Mouse (Mus musculus): ENCODE data around the gene Dok5.

Dok5 gene

DNA sequence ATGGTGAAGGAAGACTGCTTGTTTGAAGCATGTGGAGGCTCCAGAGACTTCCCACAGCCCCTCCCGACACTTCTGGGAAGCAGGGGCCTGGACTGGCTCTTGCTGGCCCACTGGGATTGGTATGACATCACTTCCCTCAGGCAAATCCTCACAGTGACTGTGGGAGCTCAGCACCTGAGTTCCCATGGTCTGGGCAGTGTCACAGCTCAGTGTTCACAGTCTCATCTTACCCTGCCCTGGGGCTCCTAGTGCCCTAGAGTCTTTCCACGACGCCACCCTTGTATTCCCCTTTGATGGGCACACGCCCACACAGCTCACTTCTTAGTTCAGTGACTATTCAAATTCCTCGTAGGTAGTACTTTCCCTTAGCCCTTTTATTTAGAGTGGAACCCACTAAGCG, 71.4 kb downstream of the Dok5 start:
- no peak for DNase-seq

DNA sequence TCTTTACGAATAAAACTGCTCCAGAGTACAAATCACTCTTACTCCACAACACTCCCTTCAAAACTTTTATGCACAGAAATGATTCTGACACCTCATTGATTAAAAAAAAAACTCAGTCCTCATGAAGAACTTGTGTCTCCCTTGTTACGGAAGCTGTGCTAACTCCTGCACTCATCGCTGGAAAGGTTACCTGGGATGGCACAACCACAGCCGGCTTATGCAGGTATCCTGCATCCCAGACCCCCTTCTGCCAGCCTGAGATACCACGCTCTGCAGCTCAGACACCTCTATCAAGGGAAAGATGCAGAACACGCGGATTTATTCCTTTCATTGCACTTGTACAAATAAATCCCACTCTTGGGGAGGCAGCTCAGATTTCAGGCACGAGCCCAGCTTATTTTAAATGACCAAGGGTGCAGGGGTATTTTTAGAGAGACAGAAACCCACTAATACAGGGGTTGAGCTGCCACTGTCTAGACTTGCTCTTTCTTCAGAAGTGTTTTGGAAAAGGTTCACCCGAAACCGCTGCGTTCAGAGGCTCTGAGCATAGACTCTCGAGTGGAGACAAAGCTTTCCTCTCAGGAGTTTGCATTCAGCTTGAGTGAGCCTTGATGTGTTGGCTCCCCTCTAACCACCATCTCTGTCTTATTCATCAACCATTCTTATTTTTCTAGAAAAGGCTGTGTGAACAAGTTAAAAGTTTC, 76.1 kb downstream of the Dok5 start:
- no peak for DNase-seq

DNA sequence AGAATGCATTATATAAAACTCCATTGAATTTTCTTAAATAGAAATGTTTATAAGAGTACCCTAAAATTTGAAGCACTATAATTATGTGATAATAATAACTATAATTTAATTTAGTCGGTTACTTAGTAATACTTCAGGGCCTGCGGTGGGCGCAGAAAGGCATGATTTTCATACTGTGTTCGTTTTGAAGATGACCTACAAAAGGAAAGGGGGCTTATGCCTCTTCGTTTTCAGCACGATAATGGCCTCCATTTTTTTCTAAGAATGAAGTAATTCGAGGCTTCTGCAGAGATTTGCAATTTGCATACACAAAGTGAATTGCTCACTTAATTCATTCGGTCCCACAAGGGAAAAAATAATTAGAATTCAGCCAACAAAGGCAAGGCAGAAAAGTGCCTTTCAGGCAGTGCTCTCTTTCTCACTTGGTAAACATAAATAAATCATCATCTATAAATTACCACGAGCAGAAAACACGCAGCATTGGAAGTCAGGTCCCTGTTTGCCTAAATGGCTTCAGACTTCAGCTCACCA, 76.7 kb downstream of the Dok5 start:
- no peak for DNase-seq

DNA sequence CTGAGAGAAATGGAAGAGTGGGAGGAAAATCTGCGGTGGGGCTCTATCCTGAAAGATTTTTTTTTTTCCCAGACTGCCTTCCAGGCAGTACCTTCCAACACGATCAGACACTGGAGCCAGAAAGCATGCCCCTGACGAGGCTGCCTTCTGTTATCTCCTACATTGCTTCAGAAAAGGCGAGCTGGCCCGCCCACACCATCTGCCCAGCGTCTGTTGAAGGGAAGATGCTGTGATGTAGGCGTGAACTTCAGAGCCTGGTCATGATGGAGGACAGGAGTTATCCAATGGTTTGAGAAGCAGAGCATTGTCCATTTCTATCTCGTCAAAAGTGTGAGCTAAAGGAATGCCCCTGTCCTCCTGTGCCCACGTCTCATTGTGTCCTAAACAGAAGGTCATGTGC, 79.7 kb downstream of the Dok5 start:
- no peak for DNase-seq

DNA sequence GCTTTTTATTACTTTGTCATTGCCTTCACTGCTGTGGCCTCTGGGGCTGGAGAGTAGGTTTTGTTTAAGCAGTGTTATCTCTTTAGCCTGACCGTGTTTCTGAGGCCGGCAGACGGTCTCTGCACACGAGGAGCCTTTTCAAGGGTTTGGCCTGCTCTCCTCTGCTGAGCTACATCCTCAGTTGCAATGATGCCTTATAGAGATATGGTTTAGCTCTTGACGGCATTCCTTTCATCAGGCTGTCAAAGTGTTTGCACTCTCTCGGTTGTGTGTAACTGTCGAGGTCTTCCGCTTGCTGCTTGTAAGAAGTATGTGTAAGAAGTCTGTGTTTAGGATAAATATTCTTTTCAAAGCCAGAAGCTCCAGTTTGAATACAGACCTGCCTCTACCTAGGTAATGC, 84.7 kb downstream of the Dok5 start:
- no peak for DNase-seq

DNA sequence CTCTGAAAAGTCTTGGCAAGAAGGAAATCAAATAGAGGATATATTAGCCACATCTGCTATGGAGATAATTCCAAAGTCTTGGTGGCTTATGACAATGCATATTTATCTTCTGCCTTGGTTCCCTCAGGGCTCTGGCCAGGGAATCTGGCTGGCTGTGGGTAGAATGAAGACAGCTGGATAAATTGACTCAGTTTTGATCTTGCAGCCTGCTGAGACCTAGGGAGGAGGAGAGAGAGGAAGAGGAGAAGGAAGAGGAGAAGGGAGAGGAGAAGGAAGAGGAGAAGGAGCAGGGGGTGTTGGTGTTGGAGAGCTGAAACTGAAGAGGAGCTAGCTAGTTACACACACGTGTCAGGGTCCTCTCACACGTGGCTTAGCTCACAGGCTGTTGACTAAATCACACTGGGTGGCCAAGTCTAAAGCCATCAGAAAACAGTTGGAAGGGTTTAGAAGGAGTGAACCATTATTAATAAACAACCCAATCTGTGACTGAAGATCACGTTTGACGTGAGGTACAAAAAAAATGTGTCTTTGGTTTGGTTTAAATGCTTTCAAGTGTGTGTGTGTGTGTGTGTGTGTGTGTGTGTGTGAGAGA, 85.6 kb downstream of the Dok5 start:
- DNase-seq = no peak

DNA sequence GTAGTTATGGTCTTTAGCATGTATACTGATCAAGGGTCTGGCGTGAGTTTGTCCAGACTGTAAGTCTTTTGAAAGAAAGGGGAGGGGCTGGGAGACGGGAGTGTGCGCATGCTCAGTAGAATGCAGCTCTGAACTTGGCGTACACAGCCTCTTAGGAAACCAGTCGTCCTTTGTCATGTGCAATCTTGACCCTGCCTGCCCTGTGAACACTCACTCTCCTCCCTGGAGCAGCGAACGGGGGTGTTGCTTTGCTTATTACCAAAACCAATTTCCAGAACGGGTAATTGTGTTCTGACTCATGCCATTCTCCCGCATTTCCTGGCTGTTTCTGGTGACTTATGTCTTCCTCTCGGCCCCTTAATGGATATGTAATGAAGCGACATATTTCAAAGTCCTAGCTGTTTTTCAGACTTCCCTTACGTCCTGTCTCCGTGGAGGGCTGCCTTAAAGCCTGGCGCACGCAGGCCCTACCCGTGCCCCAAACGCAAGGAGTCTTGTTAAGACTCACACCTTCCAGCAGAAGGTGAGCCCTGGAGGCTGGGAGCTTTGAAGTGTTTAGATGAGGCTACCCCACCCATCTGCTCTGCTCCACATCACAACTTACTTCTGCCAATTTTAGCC, 95.3 kb downstream of the Dok5 start:
- DNase-seq = peak; percentile 66 to 79

DNA sequence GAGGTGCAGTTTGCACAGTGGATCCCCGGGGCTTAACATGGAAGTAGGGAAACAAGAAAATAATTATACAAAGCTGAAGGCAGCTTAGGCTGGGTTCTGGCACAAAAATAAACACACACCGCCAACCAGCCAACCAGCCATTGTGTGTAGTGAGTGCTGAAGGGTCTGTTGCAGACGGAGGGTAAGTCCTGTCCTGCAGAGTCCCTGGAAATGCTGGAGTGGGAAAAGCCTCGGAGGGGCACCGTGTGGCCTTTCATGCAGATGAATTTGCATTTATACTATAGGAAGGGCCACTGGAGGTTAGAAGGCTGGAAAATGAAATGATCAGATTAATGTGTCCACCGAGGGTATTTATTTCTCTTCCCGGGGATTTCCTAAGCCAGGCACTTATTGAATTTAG, 97.2 kb downstream of the Dok5 start:
- DNase-seq = no peak

DNA sequence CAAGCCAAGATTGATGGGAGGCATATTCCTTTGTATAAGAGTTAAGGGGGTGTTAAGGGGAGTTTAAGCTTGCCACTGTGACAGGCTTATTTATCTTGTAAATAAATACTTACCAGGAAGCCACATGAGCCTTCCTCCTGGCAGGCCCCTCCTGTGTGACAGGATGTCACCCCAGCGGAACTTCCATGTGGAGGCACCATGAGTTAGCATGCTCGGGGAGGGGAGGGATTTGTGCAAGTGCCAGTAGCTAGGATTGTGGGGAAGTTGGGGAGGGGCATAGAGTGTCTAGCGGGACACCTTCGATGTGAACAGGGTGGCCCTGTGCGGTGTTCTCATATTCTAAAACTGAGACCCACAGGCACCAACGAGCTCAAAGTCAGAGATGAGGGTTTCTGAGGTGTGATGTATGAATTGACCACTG, 97.6 kb downstream of the Dok5 start:
- peak; percentile 34 to 51 for DNase-seq

DNA sequence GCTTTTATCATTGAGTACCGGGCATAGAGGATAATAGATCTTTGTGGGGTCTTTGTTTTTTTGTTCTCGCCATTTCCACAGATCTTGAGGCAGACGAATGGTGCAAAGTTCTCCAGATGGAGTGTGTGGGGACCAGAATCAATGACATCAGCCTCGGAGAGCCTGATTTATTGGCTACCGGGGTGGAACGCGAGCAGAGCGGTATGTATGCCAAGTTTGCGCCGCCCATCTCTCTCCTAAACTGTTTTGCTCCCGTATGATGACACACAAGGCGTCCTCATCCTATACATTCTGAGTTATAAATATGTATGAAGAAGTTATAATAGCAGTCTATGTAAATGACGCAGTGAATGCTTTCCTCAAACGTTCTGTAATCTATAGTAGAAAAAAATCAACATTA, 98.4 kb downstream of the Dok5 start:
- no peak for DNase-seq

DNA sequence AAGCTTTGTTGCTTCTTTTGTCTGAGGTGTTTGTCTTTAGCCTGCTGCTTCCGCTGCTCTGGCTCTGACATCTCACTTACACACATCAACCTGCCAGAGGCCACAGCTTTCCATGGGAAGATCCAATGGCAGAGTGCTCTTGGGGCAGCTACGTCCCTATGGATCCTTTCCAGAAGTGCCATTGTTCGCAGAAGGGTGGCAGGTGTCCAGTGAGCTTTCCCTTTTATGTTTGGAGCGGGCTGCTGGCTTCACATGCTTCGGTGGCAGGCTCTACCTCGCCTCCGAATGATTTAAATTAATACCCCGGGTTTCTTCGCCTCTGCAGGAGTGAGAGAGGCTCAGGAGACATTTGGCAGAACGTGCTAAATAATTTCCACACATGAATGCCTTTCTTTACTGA, 105.3 kb downstream of the Dok5 start:
- no peak for DNase-seq

DNA sequence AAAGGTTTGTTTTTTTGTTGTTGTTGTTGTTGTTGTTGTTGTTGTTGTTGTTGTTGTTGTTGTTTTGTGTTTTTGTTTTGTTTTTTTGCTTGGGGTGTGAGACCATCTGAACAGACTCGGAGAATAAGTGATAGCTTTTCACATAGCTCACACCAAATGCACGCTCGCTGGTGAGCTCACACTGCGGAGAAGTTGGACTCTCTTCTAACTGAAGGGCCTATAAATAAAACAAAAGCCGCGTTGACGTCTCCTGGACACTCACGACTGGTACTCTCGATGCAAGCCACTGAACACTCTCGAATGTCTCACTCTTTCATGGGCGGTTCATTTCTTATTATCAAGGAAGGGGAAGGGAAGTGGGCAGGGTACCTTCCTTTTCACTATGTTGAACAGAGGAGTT, 105.8 kb downstream of the Dok5 start:
- DNase-seq = no peak

DNA sequence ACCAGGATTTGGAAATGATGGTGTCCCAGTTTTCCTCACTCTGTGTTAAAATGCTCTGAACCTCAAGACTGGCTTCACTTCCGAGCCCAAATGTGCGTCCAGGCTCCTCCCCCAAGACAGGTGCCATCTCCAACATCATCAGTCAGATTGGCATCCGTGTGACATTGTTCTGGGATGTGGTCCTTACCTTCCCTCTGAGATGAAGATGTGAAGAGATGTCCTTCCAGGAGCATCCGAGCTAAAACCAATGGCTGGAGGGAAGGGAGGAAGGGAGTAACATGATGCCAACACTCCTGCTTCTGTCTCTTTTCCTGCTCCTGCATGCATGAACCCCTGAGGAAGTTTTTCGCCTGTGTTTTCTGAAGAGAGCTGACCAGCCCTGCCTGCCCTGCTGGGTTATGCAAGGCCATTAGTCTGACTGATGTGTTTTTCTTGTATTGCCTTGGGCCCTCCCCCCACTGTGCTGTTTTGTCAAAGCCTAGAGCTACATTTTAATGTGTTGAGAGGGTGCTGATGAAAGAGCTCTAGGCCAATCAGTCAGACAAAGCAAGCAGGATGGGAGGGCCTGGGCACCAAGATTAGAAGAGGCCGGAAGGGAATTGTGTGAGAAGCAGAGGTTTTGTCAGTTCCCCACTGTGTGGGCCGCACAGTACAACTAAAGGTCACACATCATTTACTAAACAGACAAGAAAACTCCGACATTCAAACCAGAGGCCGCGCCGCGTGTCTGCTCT, 106.4 kb downstream of the Dok5 start:
- DNase-seq = peak; percentile 33 to 55

DNA sequence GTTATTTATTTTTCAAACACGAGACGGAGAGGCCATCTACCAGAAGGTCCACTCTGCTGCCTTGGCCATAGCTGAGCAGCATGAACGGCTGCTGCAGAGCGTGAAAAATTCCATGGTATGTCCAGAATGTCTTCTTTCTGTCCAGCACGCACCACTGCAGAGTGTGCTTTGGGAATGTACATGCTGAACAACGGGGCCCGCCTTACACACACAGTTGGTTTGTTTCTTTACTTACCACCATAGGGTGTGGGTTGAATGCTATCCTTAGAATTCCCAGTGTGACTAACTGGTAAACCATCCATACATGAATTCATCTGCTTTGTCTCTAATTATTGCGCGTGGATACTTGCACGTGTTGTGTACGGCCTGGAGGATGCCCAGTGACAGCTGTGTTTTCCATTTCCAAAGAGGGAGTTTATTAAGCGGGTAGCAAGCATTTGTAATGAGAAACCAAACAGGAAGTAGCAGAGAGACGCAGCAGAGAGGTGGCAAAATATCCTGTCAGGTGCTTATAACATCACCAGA, 109.9 kb downstream of the Dok5 start:
- DNase-seq = no peak

DNA sequence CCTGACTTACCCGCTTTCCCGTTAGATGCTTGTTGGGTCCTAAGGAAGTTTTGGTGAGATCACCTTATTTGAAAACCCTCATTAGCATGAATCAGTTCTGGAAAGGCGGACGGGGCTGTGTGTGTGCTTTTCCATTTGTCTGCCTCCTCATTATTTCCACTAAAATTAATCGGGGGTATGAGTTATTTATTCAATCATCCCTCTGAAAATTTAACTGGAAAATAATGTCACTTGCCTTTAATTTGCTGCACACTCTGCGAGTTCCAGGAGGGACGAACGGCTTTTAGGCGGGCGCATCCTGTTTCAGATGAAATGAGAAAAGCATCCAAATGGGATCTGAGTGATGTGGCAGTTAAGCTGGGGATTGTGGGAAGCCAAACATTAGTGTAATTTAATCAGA, 113.9 kb downstream of the Dok5 start:
- no peak for DNase-seq

DNA sequence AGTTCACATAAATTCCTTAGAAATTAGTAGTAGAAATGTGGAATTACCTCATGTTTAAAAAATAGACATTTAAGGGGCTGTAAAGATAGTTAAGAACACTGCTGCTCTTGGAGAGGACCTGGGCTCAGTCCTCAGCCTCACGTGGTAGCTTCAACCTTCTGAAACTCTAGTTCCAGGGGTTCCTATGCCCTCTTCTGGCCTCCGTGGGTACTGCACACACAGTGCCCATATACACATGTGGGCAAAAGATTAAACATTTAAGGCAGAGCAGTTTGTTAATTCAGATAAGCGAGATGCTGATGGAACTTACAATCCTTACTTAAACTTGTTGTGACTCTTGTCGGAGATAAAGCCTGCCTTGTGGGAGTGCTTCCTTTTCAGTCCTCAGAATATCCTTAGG, 118.5 kb downstream of the Dok5 start:
- DNase-seq = peak in 1 of 2 experiments; percentile 21

DNA sequence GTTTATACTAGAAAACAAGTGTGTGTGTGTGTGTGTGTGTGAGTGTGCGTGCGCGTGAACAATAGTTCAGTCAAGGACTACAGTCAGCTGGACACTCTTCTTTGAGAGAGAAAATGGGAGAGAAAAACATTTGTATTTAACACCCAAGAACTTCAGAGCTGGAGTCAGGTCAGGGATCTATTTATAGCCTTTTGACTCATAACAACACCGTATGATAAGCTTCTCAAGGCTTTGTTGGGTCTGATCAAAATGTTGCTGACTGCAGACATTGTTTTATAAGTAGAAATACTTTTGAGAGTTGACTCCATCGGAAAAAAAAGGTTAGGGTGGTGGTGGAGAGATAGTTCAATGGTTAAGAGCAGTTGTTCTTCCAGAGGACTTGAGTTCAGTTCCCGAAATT, 120.7 kb downstream of the Dok5 start:
- no peak for DNase-seq

DNA sequence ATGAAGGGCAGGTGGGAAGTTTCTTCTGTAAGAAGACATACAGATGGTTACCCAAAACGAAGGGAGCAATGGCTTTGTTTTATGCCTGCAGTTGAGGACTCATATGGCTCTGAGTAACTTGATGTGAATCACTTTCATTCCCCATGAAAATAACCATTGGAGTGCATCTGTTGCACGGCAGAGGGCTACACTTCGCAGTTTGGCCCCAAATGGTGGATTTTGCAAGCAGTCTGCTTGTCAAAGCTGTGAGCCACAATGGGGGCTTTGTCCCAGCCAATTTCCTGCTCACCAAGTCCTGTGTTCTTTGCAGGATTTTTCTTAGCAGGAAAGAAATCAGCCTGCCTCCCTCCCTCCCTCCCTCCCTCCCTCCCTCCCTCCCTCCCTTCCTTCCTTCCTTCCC, 123.6 kb downstream of the Dok5 start:
- peak in 1 of 2 experiments; percentile 3 for DNase-seq

DNA sequence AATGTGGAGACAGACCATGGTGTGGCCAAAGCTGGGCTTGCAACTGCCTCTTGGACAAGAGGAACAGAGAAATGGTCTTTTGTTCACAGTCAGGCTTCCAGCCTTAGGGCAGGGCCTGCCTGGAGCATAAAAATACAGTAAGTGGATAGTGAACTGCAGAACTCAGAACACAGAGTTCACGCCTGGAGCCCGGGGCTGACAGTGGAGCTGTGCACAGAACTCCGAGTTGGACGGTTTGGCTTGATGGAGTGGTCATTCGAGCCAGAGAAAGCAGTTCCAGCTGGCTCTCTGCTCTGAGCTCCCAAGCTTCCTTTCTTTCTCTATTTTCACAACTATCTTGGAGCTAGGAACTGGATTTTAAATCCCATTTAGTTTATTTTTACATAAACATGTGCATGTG, 124.5 kb downstream of the Dok5 start:
- peak in 1 of 2 experiments; percentile 28 for DNase-seq

DNA sequence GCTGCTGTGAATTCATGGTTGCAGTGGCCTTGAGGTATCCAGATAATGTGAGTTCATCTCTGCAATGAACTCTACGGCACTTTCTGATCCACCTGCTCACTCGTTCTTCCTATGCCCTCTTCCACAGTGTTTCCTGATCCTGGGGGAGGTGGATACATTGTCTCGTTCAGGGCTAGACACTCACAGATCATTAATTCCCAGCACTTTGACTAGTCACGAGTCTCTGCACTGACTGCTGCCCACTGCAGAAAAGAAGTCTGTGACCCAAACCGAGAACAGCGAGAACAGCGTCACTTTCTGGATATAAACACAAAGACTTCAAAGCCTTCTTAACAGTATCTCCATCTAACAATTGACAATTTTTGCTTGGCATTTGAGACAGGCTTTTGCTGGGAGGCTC, 125.9 kb downstream of the Dok5 start:
- no peak for DNase-seq

DNA sequence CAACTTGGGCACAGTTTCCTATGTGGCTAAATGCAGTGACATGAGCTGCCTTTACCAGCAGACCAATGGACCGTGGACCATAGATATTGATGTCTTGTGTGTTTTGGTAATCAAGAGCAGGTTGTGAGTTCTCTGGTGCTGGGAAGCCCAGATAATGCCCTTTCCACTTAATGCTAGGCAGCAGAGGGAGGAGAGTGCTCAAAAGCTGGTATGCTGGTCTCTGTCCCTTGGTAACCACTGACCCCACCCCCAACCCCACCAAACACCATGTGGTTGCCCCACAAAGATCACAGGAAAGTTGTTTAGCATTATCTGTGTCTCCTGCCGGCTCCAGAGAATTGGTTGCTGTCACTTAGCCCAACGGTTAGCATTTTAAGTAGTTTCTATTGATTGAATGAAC, 127.0 kb downstream of the Dok5 start:
- DNase-seq = no peak

DNA sequence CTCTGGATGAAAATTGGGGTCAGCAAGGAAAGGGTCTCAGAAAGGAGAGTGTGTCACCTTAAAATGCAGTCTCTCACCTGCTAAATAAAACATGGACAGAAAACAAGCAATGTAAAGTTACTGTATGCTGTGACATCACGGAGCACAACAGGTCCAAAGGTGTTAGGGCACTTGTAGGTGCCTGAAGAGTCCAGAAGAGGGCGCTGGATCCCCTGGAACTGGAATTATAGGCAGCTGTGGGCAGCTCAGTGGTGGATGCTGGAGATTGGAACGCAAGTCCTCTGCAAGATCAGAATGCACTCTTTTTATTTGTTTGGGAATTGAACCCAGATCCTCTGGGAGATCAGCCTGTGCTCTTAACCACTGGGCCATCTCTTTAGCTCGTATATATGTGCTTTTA, 129.0 kb downstream of the Dok5 start:
- no peak for DNase-seq

DNA sequence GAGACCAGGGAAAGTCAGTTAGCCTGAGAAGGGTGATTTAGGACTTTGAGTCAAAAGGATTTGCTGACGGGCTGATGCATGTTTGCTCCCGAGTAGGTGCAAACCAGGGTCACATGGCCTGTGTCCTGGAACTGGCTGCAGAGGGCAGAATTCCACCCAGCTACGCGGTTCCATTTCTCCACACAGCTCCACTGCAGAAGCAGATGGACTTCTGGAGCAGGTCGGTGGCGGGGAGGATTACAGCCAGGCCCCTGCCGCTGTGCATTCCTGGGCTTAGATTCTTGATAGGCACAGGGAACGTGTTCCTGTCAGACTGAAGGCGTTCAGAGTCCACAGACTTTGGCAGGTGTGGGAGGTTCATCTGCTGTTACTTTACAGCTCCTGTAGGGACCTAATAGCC, 131.2 kb downstream of the Dok5 start:
- peak; percentile 48 to 73 for DNase-seq

All from kidney, postnatal 25 days (tissue).